Mouse (Mus musculus) left cerebral cortex, adult 8-10 months (tissue): ENCODE results near the gene Prrt4. TPM values are rescaled to one million over a fixed set of nuclear protein-coding genes. Genes with fewer than 3 reads are reported as not detected.
"Not testable (repeated sequence)": the region's sequence is repeated elsewhere in the genome, so short reads cannot be mapped to it uniquely, and the experiment has no call there.

Source experiments
- DNase-seq, 2 experiments: peaks; one replicate each; pipeline ENCODE4 v3.0.0; 2022; ENCODE audit warnings: low spot score in 2 of 2
- total RNA-seq, 4 experiments: library from RNA; stranded (reverse); gene quantifications; 2 replicates each; pipeline ENCODE4 v1.2.4; 2022

The Prrt4 gene
- total RNA-seq, 4 experiments from 2014 or later = 3.8 to 4.7 (median 4.4) TPM

DNA sequence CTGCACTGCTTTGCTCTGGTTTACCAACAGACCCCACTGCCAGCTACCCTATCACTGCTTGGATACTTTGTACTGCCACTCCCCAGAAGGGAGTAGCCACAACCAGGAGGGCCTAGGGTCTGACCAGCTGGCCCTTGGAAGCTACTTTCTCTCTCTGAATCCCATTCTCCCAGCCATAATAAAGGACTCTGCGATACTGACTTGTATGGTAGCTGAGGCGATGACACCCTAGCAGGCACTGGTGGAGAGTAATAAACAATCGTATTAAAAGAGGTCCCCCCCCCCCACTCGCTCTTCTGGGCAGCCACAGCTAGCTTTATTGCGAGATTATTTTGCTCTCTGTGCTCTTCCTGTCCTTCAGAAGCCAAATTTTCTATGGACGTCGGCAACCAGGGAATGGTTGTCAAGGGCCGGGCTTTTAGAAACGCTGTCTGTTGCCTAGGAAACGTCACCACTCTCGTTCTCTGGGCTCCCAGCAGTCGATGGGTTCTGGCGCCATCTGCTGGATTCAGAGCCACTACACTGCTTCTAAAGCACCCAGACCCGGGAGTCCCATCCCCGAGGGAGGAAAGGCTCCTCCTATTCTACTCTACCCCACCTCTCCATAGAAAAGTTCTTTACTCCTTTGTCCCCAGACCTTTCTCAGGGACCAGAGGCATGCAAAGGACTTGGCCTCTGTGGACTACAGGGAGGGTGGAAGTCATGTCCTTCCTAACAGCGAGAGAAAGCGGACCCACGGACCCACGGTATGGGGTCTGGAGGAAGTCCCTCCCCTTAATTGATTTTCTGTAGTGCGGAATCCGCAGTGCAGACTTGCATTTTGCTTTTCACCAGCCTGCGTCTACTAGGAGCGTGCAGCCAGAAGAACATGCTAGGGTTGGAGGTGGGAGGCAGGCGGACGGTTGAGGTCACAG, 19.2 kb upstream of the Prrt4 start:
- DNase-seq = peak; percentile 74 to 87

DNA sequence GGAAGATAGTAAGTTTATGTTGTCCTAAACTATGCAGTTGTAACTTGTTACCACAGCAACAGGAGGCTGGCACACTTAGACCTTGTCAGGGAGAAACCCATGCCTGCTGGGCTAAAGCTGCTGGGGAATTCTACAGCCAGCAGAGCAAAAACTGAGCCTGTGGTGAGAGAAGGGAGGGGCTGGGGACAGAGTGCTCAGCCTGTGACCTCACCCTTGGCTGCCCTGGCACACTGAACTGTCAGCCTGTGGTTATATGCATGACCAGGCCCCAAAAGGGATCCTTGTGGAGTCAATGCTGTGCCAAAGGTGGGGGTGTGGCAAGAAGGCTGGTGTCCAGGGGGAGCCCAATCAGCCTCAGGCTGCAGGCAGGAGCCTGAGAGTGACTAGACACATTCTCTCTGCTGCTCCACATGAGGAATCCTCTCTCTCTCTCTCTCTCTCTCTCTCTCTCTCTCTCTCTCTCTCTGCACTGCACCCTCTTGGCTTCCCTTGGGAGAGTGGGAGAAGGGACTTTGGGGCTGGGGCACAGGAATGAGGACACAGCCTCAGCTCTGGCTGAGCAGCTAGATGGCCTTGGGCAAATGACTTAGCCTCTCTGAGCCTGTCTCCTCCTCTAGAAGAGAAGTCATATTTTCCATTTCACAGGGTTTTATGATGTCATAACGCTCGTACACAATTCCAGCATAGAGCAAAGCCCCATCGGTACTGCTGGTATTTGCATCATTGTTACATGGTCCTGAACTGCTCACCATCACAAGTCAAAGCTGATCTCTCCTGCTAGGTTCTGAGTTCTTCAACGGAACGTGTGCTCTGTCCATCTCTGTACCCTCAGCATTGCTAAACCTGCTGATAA, 16.7 kb upstream of the Prrt4 start:
- peak in 1 of 2 experiments; percentile 3 for DNase-seq

DNA sequence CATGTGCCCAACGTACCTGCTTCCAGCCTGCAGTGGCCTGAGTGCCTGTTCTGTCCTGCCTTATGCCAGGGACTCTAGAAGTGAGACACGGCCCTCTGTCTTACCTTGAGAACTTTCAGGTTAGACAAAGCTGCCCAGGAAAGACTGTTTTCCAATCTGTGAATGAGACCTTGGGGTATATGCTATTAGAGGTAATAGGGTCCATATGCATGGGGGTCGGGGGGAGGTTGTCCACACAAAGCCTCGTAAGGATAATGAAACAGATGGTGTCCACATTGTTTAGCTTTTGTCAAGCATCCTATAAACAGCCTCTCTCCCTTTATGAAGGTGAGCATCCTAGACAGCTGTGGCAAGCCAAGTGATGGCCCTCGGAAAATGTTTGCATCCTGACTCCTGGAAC, 15.8 kb upstream of the Prrt4 start:
- DNase-seq = peak in 1 of 2 experiments; percentile 2

DNA sequence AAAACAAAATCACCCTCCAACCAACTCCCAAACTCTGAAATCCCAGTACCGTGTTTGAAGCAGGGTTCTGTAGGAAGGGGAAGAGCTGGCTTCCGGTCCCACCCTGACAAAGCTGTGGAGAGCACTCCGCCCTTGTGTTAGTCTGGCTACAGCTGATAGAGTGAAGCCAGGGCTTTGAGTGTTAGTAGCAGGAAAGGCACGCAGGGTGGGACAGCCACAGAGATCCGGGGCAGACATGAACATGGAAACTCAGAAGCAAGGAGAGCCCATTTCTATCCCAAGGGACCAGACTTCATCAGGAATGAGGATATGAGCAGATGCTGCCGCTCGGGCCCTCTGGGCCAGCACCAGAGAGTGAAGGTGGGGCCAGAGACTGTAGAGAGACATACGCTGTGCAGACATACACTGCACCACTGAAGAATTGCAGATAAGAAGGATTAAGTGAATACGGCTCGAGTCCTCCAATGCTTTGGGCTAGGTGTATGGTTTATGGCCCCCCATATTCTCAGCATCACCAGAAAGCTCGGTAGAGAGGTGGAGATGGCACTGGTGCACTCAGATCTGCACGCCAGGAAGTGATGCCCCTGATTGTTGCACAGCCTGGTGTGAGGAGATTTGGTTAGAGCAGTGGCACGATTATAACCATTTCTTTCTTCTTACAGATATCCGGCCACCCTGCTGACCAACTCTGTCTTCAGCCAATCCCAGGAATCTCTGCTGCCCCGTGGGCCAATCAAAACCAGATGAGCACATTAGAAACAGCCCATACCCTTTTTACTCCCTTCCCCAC, 14.8 kb upstream of the Prrt4 start:
- DNase-seq = peak in 1 of 2 experiments; percentile 2

DNA sequence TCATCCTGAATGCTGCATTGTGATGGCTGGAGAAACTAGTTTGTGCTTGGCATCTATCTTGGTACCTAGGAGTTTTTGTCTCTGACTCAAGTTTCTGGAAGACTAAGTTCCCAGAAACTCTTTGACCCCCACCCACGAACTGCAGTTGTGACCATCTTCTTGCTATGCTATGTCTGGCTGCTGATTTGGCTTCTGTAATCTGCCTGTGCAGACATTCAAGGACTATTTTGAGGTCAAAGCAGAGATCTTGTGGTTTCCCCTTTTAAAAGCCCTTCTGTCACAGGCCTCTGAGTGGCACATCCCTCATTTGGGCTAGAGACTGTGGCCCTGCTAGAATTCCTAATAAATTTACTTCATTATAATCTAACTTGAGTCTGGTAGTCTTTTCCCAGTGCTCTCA, 8.6 kb upstream of the Prrt4 start:
- no peak for DNase-seq

DNA sequence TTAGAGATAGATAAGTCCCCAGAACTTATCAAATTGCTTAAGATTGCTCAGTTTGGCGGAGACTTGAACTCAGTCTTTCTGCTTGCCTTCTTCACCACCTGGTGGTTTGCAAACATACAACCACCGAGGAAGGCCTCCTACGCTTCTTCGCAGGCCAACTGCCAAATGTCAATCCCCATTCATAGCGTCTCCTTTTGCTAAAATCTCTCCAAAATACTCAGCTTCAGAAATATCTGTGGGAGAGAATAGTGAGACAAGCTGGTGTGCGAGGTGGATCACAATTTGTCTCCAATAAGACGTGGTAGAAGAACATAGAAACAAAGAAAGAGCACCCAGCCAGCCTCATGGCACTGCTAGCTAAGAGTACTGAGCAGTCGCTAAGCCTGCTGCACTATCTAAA, 459 bp upstream of the Prrt4 start:
- peak in 1 of 2 experiments; percentile 67 for DNase-seq

DNA sequence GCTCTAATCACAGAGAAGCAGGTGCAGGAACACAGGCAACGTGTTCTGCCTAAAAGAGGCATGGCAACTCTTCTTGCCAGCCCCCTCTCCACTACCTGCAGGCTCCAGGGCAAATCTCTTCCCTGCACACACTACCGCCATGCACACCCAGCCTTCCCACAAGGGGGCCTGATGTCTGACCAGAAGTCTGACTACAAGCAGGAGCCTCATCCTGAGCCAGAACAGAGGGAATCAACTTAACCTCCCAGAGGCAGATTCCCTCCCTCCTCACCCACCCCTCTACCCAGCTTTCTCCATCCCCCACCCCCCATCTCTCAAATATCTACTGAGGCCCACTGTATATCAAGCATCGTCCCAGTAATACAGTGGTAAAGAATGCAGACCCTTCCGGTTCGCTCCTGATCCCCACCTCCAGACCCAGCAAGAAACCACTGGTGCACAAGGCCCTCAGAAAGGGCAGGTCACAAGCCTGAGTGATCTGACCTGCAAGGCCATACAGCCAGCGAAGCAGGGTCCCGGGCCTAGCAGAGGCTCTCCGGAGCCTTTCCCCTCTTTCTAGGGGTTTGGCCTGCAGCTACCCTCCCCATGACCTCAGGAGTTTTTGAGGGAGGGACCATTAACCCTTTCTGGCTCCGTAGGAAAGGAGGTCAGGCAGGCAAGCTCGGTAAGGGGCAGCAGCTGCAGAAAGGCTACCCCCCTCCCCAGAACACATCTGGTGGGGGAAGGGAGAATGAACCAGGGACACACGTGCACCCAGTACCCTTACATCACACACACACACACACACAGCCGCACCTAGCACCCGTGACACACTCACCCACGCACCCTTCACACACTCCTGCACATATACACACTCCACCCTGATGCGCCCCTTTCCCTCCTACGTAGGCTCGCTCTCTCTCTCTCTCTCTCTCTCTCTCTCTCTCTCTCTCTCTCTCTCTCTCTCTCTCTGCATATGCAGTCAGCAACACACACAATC, 1.2 kb downstream of the Prrt4 start:
- peak in 1 of 2 experiments; percentile 46 for DNase-seq

DNA sequence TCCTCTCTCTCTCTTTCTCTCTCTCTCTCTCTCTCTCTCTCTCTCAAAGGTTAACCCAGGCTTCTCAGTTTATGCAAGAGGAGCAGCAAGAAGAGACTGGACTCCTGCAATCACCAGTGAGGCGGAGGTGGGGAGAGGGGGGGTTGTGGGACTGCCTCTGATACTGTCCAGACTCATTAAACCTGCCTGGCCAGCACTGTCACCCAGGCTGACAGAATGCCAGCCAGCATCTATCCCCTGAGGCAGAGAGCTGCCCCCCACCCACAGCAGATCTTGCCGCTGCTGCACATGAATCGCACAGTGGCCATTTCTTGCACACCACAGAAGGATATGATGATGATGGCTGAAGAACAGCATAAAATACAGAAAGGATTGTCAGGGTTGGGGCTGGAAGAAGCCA, 4.3 kb downstream of the Prrt4 start:
- no peak for DNase-seq

DNA sequence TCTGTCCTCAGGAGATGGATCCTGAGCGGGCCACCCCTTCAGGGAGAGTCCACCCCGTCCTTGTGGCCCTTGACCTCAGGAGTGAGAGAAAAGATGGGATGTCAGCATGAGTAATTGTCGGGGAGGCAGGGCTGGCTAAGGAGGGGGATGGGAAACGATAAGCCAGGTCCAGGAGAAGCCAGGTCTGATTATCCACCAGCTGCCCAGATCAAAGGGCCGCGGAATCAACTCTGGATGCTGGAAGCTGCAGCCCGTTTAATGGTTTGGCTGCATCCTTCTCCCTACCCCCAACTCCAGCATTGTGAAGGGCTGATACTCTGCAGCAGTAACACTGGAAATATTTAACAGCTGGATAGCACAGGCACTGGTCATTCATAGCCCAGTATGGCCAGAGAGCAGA, 5.0 kb downstream of the Prrt4 start:
- no peak for DNase-seq

DNA sequence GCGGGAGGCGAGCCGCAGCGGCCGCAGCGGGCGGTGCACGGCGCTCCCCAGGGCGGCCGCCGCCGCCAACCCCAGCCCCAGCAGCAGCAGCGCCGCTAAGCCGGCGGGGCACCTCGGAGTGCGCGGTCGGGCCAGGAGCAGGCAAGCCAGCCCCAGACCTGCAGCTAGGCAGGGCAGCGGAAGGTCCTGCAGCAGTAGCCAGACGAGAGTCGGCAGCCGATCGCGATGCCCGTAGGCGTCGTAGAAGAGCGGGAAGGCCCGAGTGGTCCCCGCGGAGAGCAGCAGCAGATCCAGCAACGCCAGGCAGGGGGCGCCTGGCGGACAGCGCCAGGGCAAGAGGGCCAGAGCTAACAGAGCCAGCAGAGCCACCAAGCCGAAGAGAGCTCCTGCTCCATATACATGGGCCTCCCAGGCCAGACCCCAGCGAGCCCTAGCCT, 8.4 kb downstream of the Prrt4 start:
- DNase-seq = peak; percentile 51 to 60

DNA sequence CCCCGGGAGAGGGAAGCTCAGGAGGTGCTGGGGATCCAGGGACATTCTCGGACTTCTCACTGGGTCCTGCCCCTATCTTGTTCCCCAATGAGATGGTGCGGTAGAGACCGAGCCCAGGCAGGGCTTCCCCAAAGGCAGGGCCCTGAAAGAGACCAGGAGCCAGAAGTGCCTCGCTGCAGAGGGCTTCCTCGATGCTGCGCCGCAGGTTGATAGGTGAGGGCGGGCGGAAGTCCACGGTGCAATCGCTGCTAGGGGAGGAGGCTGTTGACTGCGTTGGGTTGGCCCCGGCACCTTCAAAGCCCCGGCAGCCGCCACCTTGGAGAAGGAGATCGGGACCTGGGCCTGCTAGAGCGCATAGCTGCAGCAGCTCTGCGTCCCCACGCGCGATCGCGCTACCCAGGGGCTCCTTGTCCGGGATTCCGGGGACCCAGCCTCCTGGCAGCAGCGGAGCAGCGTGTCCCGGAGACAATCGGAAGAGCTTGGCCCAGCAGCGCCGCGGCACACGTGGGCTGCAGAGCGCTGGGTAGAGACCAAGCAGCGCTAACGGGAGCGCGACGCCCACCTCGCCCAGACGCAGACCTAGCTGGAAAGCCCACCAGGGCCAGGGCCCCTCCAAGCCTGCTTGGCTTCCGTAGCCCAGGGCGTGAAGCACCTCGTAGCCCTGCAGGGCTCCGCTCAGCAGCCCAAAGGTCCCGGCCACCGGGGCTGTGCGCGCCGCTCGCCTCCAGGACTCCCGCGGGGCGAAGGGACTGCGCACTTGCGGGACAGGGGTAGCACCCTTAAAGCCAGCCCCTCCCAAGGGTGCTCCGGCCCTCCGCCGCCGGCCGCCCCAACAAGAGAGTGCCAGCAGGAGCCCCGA, 9.1 kb downstream of the Prrt4 start:
- no peak for DNase-seq

DNA sequence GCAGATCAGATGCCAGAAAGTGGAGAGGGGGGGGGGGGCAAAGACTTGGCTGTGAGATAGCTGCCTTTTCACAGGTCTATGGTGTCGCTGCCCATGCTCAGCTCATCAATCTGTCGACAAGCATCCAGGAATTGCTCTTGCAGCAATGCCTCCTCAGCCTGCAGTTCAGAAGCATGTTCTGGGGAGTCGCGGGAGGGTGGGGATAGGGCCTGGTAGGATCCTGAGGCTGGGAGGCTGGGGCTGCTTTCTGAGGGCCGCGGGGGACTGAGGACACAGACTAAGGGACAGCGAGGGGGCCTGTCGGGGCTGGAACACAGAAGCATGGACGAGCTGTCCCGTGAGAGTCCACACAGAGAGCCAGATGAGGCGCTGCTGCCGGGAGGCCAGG, 9.7 kb downstream of the Prrt4 start:
- DNase-seq = no peak

DNA sequence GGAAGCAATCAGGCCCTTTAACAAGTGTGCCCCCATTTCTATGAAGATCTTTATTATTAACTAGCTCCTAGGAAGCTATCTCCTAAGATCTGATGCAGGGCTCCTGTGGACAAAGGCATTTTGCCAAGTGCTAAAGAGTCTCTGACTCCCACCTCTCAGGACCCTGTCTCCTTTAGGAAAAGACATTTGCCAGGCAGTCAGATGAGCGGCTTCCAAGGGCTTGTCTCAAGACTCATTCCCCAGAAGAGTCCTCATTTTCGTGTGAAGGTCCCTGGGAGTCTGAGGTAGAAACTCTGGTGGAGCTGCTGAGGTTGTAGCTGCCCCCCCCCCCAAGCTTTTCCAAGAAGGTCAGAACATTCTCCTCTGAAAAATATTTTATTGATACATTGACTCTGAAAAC, 10.5 kb downstream of the Prrt4 start:
- DNase-seq = no peak

DNA sequence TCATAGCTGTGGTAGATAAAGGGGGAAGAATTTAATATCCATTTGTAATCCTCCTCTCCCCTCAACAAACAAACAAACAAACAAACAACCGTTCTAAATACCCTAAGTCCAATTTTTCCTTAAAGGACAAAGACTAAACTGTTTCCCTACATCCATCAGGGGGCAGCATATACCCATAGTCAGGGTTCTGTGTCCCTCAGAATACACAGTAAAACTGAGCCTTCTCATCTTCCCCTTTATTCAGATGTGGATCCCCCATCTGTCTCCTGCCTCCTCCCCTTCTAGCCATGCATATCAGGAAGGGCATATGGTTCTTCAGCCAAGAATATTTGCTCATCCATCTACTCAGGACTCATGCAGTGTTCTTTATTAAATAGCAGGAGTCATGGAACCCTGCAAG, 13.2 kb downstream of the Prrt4 start:
- no peak for DNase-seq

DNA sequence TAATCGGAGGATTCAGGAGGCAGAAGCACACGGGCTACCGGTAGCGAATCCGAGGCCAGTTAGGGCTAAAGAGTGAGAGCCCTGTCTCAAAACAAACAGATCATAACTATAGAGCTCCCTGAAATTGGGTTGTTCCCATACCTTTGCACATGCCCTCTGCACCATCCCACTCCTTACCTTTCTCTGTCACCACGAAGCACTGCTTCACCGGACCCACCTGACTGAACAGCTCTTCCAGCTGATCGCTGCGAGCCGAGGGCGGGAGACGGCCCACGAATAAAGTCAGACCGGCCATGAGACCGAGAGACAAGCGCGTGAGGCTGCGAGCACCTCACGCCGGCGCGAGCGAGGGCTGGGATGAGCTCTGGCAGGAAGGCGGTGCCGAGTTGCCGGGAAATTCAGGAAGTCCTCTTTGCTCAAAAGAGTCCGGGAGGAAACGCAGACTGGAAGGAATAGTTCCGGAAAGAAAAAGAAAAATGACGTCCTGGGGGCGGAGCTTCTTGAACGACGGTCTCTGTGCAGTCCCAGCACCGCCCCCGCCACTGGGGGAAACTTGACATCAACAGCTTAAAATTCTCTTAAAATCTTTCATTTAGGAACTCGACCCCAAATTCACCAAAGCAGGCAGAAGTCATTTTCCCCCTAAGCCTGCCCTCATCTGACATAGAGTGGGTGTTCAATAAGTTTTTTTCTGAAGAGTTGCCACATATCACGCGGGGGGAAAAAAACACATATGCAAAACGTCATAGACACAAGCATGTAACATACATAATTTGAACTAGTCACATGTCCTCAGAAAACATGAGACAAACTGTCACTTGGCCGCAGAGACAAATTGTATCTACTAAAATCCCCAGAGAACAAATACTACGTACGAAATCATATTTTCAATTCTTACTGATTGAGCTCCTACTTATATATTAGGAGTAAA, 14.8 kb downstream of the Prrt4 start, which contains the start of gene Rbm28:
TSS of gene Rbm28 (minus strand) at position 693 of the 931 bp plus-strand sequence.
- DNase-seq = peak; percentile 79 to 87

DNA sequence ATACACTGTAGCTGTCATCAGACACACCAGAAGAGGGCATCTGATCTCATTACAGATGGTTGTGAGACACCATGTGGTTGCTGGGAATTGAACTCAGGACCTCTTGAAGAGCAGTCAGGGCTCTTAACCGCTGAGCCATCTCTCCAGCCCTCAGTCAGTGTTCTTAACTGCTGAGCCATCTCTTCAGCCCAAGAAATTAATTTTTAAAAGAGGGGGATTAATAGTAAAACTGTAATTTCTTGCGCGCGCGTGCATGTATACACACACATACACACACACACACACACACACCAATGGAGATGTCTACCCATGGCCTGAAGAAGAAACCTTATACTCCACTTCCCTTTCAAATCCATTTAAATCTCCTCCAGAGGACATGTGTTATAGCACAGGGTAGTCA, 18.1 kb downstream of the Prrt4 start:
- not testable (repeated sequence) for DNase-seq

DNA sequence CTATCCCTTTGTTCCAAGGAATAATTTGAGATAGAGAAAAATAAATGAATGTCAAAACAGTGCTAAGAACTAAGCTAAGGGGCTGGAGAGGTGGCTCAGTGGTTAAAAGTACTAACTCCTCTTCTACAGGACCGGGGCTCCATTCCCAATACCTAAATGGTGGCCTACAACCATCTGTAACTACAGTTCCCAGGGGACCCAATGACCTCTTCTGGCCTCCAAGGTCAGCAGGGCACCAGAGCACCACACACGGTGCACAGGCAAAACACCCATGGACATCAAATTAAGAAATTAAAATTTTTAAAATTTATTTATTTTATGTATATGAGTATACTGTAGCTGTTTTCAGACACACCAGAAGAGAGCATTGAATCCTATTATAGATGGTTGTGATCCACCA, 18.6 kb downstream of the Prrt4 start:
- DNase-seq = no peak

DNA sequence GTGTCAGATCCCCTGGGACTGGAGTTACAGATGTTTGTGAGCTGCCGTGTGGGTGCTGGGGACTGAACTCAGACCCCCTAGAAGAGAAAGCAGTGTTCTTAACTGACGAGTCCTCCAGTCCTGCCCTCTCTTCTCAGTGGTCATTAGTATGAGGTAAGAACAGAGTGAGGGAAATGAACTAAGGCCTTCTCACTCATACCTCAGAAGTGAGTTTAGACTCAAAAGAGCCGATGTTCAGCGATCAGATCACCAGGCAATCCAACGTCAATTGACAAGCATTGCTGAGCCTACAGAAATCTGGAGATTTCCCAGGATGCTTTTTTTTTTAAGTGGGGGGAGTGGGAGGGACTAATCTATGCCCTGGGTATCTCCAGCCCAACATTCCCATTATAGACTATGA, 23.1 kb downstream of the Prrt4 start:
- no peak for DNase-seq
